Mouse (Mus musculus): ENCODE data around the gene Lrp6. TPM values are rescaled to one million over a fixed set of nuclear protein-coding genes. Genes with fewer than 3 reads are reported as not detected.

Lrp6 gene
- total and polyA plus RNA-seq, 2 experiments from 2014 or later = 15.9 to 26.6 TPM

DNA sequence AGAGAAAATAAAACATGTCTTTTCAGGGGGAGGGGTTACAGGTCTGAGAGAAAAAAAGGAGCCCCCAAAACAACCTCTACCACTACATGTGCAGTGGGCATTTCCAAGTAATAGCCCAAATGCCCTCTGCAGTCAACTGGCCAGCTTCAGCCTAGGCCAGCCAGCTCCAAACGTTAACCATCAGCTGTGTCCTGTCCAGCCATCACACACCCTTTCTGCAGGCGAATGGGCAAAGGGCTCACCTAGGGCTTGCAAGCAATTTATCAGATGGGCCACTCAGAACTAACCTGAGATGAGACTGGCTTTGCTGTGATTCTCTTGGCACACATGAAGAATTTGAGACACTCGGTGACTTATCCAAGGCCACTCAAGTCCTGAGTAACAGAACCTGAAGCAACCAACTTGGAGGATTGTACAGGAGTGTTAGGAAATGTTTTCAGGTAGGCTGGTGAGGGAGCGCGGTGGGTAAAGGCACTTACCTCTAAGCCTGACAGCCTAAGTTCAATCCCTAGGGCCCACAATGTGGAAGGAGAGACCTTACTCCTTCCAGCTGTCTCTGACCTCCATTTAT is 1.3 kb upstream of the Lrp6 start:
- DNase-seq (ENCODE audit: low spot score) (no peak), ATAC-seq (ENCODE audit: insufficient read depth, low read depth) (no peak)
- H3K4me1 ChIP-seq (ENCODE audit: control insufficient read depth, insufficient read depth) = peaks cover 10% of the 10 kb centered on the region; the same call in 1 of the 2 replicates
- TF ChIP-seq CTCF (IDR thresholded peaks at IDR 0.05; ENCODE audit: low read depth) = no peak
- no peak for TF ChIP-seq EP300 (IDR thresholded peaks at IDR 0.05; ENCODE audit: low read depth)
- no peaks in the 10 kb centered on the region for H3K27me3 ChIP-seq (ENCODE audit: control insufficient read depth, insufficient read depth, low read length)
- H3K9ac ChIP-seq (replicated peaks; ENCODE audit: low read depth, low read length) = no peak overlapping the region
- WGBS = 78% methylated on average over 5 of the region's 5 CpGs
- no peaks in the 10 kb centered on the region for H3K36me3 ChIP-seq (replicated peaks; ENCODE audit: control insufficient read depth, insufficient read depth, low read length)
- H3K4me2 ChIP-seq (ENCODE audit: low read depth, low read length) = no peak overlapping the region
- no peaks in the 10 kb centered on the region for H3K9me3 ChIP-seq (replicated peaks; ENCODE audit: control insufficient read depth, low read length)
- no peak overlapping the region for H3K27ac ChIP-seq (ENCODE audit: low read depth)
- no peak overlapping the region for H3K4me3 ChIP-seq (ENCODE audit: low read depth, low read length)

DNA sequence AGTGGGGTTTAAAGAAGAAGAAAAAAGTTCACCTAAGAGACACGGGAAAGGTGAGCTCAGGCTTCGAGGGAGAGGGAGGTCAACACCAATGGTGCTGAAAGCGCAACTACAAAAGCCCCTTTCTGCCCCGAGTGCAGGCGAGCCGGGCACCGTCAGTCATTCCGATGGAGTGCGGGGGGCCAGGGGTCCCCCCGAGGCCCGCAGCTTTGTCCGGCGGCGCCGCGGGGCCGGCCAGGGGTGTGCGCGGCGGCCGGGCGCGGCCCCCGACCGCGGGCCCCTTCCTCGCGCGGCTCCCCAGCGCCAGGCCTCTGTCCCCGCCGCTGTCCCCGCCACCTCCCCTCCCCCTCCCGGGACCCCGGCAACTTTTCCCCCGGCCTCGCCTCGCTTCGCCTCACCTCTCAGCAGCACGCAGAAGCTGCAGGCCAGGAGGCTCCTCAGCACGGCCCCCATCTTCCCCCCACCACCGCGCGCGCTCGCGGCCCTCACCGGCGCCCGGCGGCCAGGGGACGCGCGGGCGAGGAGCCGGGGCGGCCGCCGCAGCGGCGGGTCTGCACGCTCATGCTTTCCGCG is 432 bp downstream of the Lrp6 start:
- H3K4me2 ChIP-seq (ENCODE audit: low read depth, low read length) = peak overlapping the region; percentile 79
- ATAC-seq (ENCODE audit: insufficient read depth, low read depth) = peak; percentile 15
- peak overlapping the region; percentile 98 for H3K9ac ChIP-seq (replicated peaks; ENCODE audit: low read depth, low read length)
- H3K27ac ChIP-seq (ENCODE audit: low read depth) = peak overlapping the region; percentile 99
- H3K4me1 ChIP-seq (ENCODE audit: control insufficient read depth, insufficient read depth) = peaks cover 10% of the 10 kb centered on the region; the same call in 1 of the 2 replicates
- no peaks in the 10 kb centered on the region for H3K36me3 ChIP-seq (replicated peaks; ENCODE audit: control insufficient read depth, insufficient read depth, low read length)
- no peaks in the 10 kb centered on the region for H3K27me3 ChIP-seq (ENCODE audit: control insufficient read depth, insufficient read depth, low read length)
- H3K9me3 ChIP-seq (replicated peaks; ENCODE audit: control insufficient read depth, low read length) = no peaks in the 10 kb centered on the region
- 0% methylated on average over 34 of the region's 64 CpGs for WGBS
- peak overlapping the region; percentile 94 for H3K4me3 ChIP-seq (ENCODE audit: low read depth, low read length)
- TF ChIP-seq CTCF (IDR thresholded peaks at IDR 0.05; ENCODE audit: low read depth) (no peak), EP300 (IDR thresholded peaks at IDR 0.05; ENCODE audit: low read depth) (no peak)
- no peak for DNase-seq (ENCODE audit: low spot score)

DNA sequence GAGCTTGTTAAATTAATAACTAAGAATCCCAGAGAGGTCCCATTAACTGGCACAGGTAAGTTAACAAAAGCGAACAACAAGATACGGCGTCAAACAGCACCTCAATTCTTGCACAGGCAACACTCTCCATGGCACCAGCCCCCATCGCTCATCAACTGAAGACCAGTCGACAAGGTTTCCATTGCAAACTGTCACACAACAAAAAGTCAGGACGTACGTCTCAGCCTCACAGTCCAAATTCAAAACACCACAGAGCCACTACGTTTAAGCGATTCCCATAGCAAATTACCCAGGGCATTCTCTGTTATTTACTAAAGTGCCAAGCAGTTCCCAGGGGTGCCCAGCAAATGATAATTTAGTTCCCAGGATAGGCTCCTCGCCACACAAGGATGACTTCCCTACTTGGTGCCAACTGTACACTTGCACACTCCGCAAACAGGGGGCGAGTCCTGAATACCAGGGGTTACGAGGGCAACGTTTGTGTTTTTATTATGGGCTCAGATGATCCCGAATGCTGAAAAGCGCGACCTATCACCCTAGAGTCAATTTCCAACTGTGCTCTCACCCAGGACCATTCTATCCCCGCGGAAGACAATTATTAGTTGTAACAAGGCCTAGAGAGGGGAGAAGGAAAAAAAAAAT is 1.0 kb downstream of the Lrp6 start:
- TF ChIP-seq EP300 (IDR thresholded peaks at IDR 0.05; ENCODE audit: low read depth) (no peak), CTCF (IDR thresholded peaks at IDR 0.05; ENCODE audit: low read depth) (no peak)
- ATAC-seq (ENCODE audit: insufficient read depth, low read depth) (no peak), DNase-seq (ENCODE audit: low spot score) (no peak)
- Histone ChIP-seq H3K4me2 (ENCODE audit: low read depth, low read length) (peak overlapping the region; percentile 79), H3K9me3 (replicated peaks; ENCODE audit: control insufficient read depth, low read length) (no peaks in the 10 kb centered on the region), H3K36me3 (replicated peaks; ENCODE audit: control insufficient read depth, insufficient read depth, low read length) (no peaks in the 10 kb centered on the region), H3K9ac (replicated peaks; ENCODE audit: low read depth, low read length) (peak overlapping the region; percentile 98), H3K27me3 (ENCODE audit: control insufficient read depth, insufficient read depth, low read length) (no peaks in the 10 kb centered on the region), H3K4me1 (ENCODE audit: control insufficient read depth, insufficient read depth) (peaks cover 10% of the 10 kb centered on the region; the same call in 1 of the 2 replicates), H3K27ac (ENCODE audit: low read depth) (peak overlapping the region; percentile 99), H3K4me3 (ENCODE audit: low read depth, low read length) (peak overlapping the region; percentile 94)
- under 1% methylated on average over 19 of the region's 19 CpGs for WGBS

DNA sequence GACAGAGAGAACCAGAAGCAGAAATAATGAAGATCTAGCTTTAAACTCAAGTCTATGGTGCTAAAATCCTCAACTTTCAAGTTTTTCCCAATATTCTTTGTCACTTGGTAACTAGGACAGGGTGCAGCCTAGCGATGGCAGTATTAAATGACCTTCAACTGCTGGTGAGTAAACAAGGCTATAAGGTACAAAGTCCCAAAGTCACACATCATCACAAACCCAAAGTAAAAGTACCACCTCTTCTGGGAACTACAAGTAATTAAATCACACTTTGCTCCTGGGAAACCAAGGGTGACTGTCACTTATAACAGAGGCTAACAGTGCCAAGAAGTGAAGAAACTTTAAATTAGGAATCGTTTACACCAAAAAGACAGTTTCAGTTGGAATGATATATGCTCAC is 2.2 kb downstream of the Lrp6 start:
- H3K4me1 ChIP-seq (ENCODE audit: control insufficient read depth, insufficient read depth) = peaks cover 10% of the 10 kb centered on the region; the same call in 1 of the 2 replicates
- H3K36me3 ChIP-seq (replicated peaks; ENCODE audit: control insufficient read depth, insufficient read depth, low read length) = no peaks in the 10 kb centered on the region
- H3K4me3 ChIP-seq (ENCODE audit: low read depth, low read length) = no peak overlapping the region
- DNase-seq (ENCODE audit: low spot score) = no peak
- H3K9ac ChIP-seq (replicated peaks; ENCODE audit: low read depth, low read length) = no peak overlapping the region
- H3K27ac ChIP-seq (ENCODE audit: low read depth) = no peak overlapping the region
- TF ChIP-seq EP300 (IDR thresholded peaks at IDR 0.05; ENCODE audit: low read depth) = no peak
- no peak for TF ChIP-seq CTCF (IDR thresholded peaks at IDR 0.05; ENCODE audit: low read depth)
- H3K9me3 ChIP-seq (replicated peaks; ENCODE audit: control insufficient read depth, low read length) = no peaks in the 10 kb centered on the region
- H3K4me2 ChIP-seq (ENCODE audit: low read depth, low read length) = peak overlapping the region; percentile 79
- no peaks in the 10 kb centered on the region for H3K27me3 ChIP-seq (ENCODE audit: control insufficient read depth, insufficient read depth, low read length)
- 59% methylated on average over 2 of the region's 2 CpGs for WGBS
- ATAC-seq (ENCODE audit: insufficient read depth, low read depth) = no peak

DNA sequence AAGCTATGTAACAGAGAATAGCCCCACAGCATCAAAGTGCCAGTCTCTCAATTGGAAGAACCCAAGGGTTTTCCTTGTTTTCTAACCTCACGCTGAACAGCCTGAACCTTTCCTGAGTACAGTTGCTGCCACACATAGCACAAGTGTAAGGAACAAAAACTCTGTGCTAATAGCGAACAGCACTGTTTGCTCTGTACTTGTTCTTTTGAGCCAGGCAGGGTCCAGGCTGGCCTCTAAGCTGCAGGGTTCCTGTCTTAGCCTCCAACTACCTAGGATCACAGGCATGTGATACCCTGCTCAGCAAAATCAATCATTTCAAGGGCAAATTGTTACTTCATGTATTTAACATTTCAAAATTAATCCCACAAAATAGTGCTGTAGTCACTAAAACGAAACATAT is 7.1 kb downstream of the Lrp6 start:
- no peak overlapping the region for H3K4me3 ChIP-seq (ENCODE audit: low read depth, low read length)
- H3K9me3 ChIP-seq (replicated peaks; ENCODE audit: control insufficient read depth, low read length) = no peaks in the 10 kb centered on the region
- no peak overlapping the region for H3K9ac ChIP-seq (replicated peaks; ENCODE audit: low read depth, low read length)
- no peak overlapping the region for H3K4me2 ChIP-seq (ENCODE audit: low read depth, low read length)
- 75% methylated on average over 3 of the region's 3 CpGs for WGBS
- no peak for DNase-seq (ENCODE audit: low spot score)
- H3K4me1 ChIP-seq (ENCODE audit: control insufficient read depth, insufficient read depth) = peaks cover 24% of the 10 kb centered on the region
- no peak for TF ChIP-seq EP300 (IDR thresholded peaks at IDR 0.05; ENCODE audit: low read depth)
- TF ChIP-seq CTCF (IDR thresholded peaks at IDR 0.05; ENCODE audit: low read depth) = no peak
- H3K36me3 ChIP-seq (replicated peaks; ENCODE audit: control insufficient read depth, insufficient read depth, low read length) = no peaks in the 10 kb centered on the region
- H3K27me3 ChIP-seq (ENCODE audit: control insufficient read depth, insufficient read depth, low read length) = no peaks in the 10 kb centered on the region
- ATAC-seq (ENCODE audit: insufficient read depth, low read depth) = no peak
- no peak overlapping the region for H3K27ac ChIP-seq (ENCODE audit: low read depth)

Data from heart, postnatal 0 days (tissue).